Mouse (Mus musculus): ENCODE measurements at regions not wholly inside any gene's neighbourhood (a gene's known extent, or its start where the extent isn't known, plus 50 kb on each side); places are given as distances from the start of the nearest gene placed in this dataset.

- no peaks in the 10 kb centered on the region for H3K36me3 ChIP-seq (ENCODE audit: control insufficient read depth, insufficient read depth, low read length)
- DNase-seq (ENCODE audit: low spot score) (no peak), ATAC-seq (ENCODE audit: low FRiP score) (no peak)
- no peaks in the 10 kb centered on the region for H3K9me3 ChIP-seq (ENCODE audit: control insufficient read depth, low read length)
- peaks cover 6% of the 10 kb centered on the region for H3K27me3 ChIP-seq (ENCODE audit: control insufficient read depth, insufficient read depth, low read length)
- H3K4me3 ChIP-seq (ENCODE audit: low read depth, low read length), result no peak overlapping the region
- H3K9ac ChIP-seq (ENCODE audit: low read depth, low read length), result no peak overlapping the region
- H3K27ac ChIP-seq (ENCODE audit: low read depth, low read length), result no peak overlapping the region
- H3K4me1 ChIP-seq (replicated peaks; ENCODE audit: control insufficient read depth, insufficient read depth, low read length), result peaks cover 11% of the 10 kb centered on the region; the same call in 1 of the 2 replicates
- 78% methylated on average over 5 of the region's 5 CpGs for WGBS
- H3K4me2 ChIP-seq (replicated peaks; ENCODE audit: low read depth, low read length), result no peak overlapping the region
Measured at GRCm38 (mm10) chr9:47909051-47909450, 252.8 kb upstream of the Nxpe4 start.

DNA sequence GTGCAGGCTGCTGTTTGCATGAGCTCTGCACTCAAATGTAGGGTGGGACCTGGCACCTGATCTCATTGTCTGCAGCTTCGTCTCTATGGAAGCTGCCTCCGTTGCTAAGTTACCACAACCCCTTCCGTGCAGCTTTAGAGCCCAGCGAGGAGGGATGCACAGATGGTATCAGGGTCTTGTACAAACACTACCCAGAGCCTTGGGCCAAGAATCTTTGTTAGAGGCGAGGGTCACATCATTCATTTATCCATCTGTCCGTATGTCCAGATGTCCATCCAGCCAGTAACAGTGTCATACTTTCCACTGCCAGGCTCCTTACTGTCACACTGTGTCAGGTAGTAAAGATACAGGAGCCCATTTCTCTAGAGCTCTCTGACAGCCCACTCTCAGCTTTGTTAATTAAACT is 251.3 kb upstream of the Nxpe4 start:
- DNase-seq (ENCODE audit: low spot score) (peak; percentile 62), ATAC-seq (ENCODE audit: low FRiP score) (peak; percentile 82)
- Histone ChIP-seq H3K9ac (ENCODE audit: low read depth, low read length) (no peak overlapping the region), H3K27me3 (ENCODE audit: control insufficient read depth, insufficient read depth, low read length) (peaks cover 4% of the 10 kb centered on the region), H3K9me3 (ENCODE audit: control insufficient read depth, low read length) (no peaks in the 10 kb centered on the region), H3K4me1 (replicated peaks; ENCODE audit: control insufficient read depth, insufficient read depth, low read length) (peaks cover 5% of the 10 kb centered on the region; the same call in 1 of the 2 replicates), H3K27ac (ENCODE audit: low read depth, low read length) (peak overlapping the region; percentile 63; the same call in 1 of the 2 replicates), H3K4me2 (replicated peaks; ENCODE audit: low read depth, low read length) (no peak overlapping the region), H3K4me3 (ENCODE audit: low read depth, low read length) (no peak overlapping the region), H3K36me3 (ENCODE audit: control insufficient read depth, insufficient read depth, low read length) (no peaks in the 10 kb centered on the region)
- WGBS, result 22% methylated on average over 6 of the region's 6 CpGs

GRCm38 (mm10) chr9:47912823-47913222 is 249.0 kb upstream of the Nxpe4 start:
- Histone ChIP-seq H3K9me3 (ENCODE audit: control insufficient read depth, low read length) (no peaks in the 10 kb centered on the region), H3K27ac (ENCODE audit: low read depth, low read length) (no peak overlapping the region), H3K9ac (ENCODE audit: low read depth, low read length) (no peak overlapping the region), H3K27me3 (ENCODE audit: control insufficient read depth, insufficient read depth, low read length) (peaks cover 2% of the 10 kb centered on the region; the same call in 1 of the 2 replicates), H3K4me2 (replicated peaks; ENCODE audit: low read depth, low read length) (no peak overlapping the region), H3K4me3 (ENCODE audit: low read depth, low read length) (no peak overlapping the region), H3K36me3 (ENCODE audit: control insufficient read depth, insufficient read depth, low read length) (no peaks in the 10 kb centered on the region), H3K4me1 (replicated peaks; ENCODE audit: control insufficient read depth, insufficient read depth, low read length) (peaks cover 5% of the 10 kb centered on the region; the same call in 1 of the 2 replicates)
- ATAC-seq (ENCODE audit: low FRiP score), result no peak
- DNase-seq (ENCODE audit: low spot score), result no peak
- WGBS, result 82% methylated on average over 5 of the region's 5 CpGs

DNA sequence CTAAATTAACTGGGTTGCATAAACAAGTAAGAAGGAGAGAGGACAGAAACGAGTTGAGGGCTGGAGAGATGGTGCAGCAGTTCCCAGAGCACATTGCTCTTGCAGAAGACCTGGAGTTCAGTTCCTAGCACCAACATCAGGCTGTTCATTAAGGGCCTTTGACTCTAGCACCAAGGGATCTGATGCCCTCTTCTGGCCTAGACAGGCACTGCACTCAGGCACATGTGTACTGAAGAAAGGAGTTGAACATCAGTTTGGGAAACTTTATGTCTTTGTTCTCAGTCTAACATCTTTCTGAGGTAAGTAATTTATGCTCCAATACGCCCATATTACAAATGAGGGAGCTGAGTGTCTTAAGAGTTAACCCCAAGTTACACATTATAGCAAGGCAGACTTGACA is 226.5 kb upstream of the Nxpe4 start:
- peak; percentile 38 for DNase-seq (ENCODE audit: low spot score)
- no peak overlapping the region for H3K27ac ChIP-seq (ENCODE audit: low read depth, low read length)

GRCm38 (mm10) chr9:47935957-47936457 is 225.8 kb upstream of the Nxpe4 start:
- ATAC-seq (ENCODE audit: low FRiP score) (no peak), DNase-seq (ENCODE audit: low spot score) (no peak)
- Histone ChIP-seq H3K36me3 (ENCODE audit: control insufficient read depth, insufficient read depth, low read length) (no peaks in the 10 kb centered on the region), H3K9ac (ENCODE audit: low read depth, low read length) (no peak overlapping the region), H3K4me2 (replicated peaks; ENCODE audit: low read depth, low read length) (no peak overlapping the region), H3K27me3 (ENCODE audit: control insufficient read depth, insufficient read depth, low read length) (no peaks in the 10 kb centered on the region), H3K4me3 (ENCODE audit: low read depth, low read length) (no peak overlapping the region), H3K27ac (ENCODE audit: low read depth, low read length) (no peak overlapping the region), H3K4me1 (replicated peaks; ENCODE audit: control insufficient read depth, insufficient read depth, low read length) (no peaks in the 10 kb centered on the region), H3K9me3 (ENCODE audit: control insufficient read depth, low read length) (no peaks in the 10 kb centered on the region)
- 72% methylated on average over 7 of the region's 7 CpGs for WGBS

More for the DNA sequence above, 226.5 kb upstream of the Nxpe4 start:
- Histone ChIP-seq H3K27me3 (ENCODE audit: control insufficient read depth, insufficient read depth, low read length) (no peaks in the 10 kb centered on the region), H3K4me2 (replicated peaks; ENCODE audit: low read depth, low read length) (no peak overlapping the region), H3K9ac (ENCODE audit: low read depth, low read length) (no peak overlapping the region), H3K4me1 (replicated peaks; ENCODE audit: control insufficient read depth, insufficient read depth, low read length) (no peaks in the 10 kb centered on the region), H3K9me3 (ENCODE audit: control insufficient read depth, low read length) (no peaks in the 10 kb centered on the region), H3K4me3 (ENCODE audit: low read depth, low read length) (no peak overlapping the region), H3K36me3 (ENCODE audit: control insufficient read depth, insufficient read depth, low read length) (no peaks in the 10 kb centered on the region)
- WGBS, result 70% methylated on average over 2 of the region's 2 CpGs
- no peak for ATAC-seq (ENCODE audit: low FRiP score)

DNA sequence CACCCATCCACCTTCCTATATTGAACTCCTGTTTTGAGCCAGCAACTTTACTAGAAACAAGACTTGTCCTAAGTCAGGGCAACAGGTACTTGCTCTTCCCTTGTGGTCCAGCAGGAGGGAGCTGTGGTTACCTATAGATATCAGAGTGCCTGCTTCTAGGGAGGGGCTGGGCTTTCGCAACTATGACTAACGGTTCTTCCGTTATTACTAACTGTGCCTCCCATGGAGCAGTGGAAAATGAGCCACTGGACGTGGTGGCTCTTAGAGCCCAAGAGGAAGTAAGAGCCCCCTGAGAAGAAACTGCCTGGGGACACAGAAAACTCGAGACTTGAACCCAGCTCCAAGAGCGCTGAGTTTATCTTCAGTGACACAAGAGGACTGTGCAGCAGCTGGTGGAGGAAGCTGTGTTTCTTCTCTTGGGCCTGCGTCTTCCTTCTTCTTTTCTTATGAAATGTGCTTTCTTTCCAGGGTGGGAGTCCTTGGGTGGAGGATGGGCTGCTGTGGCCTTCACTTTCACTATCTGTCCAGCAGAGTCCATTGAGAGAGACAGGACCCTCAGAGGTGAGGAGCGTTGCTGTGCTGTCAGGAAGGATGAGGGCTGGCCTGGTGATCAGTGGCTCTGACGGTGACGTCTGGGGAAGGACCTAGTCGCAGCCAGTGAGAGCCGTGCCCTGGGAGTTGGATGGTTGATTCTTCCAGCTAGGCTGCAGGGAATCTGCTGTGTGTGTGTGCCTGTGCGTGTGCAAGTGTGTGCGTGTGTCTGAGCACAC is 222.7 kb upstream of the Nxpe4 start:
- Histone ChIP-seq H3K4me3 (ENCODE audit: low read depth, low read length) (no peak overlapping the region), H3K36me3 (ENCODE audit: control insufficient read depth, insufficient read depth, low read length) (no peaks in the 10 kb centered on the region), H3K9ac (ENCODE audit: low read depth, low read length) (no peak overlapping the region), H3K4me1 (replicated peaks; ENCODE audit: control insufficient read depth, insufficient read depth, low read length) (no peaks in the 10 kb centered on the region), H3K4me2 (replicated peaks; ENCODE audit: low read depth, low read length) (no peak overlapping the region), H3K9me3 (ENCODE audit: control insufficient read depth, low read length) (no peaks in the 10 kb centered on the region), H3K27me3 (ENCODE audit: control insufficient read depth, insufficient read depth, low read length) (no peaks in the 10 kb centered on the region), H3K27ac (ENCODE audit: low read depth, low read length) (no peak overlapping the region)
- ATAC-seq (ENCODE audit: low FRiP score) (no peak), DNase-seq (ENCODE audit: low spot score) (no peak)
- WGBS, result 85% methylated on average over 14 of the region's 14 CpGs

- ATAC-seq (ENCODE audit: low FRiP score) (no peak; the same call in 1 of the 2 replicates), DNase-seq (ENCODE audit: low spot score) (peak; percentile 38)
- Histone ChIP-seq H3K4me2 (replicated peaks; ENCODE audit: low read depth, low read length) (no peak overlapping the region), H3K4me1 (replicated peaks; ENCODE audit: control insufficient read depth, insufficient read depth, low read length) (no peaks in the 10 kb centered on the region), H3K36me3 (ENCODE audit: control insufficient read depth, insufficient read depth, low read length) (no peaks in the 10 kb centered on the region), H3K9me3 (ENCODE audit: control insufficient read depth, low read length) (no peaks in the 10 kb centered on the region), H3K4me3 (ENCODE audit: low read depth, low read length) (no peak overlapping the region), H3K27me3 (ENCODE audit: control insufficient read depth, insufficient read depth, low read length) (no peaks in the 10 kb centered on the region), H3K9ac (ENCODE audit: low read depth, low read length) (no peak overlapping the region), H3K27ac (ENCODE audit: low read depth, low read length) (no peak overlapping the region)
- WGBS, result 29% methylated on average over 11 of the region's 11 CpGs
Measured at GRCm38 (mm10) chr9:47942761-47943583, 218.9 kb upstream of the Nxpe4 start.

DNA sequence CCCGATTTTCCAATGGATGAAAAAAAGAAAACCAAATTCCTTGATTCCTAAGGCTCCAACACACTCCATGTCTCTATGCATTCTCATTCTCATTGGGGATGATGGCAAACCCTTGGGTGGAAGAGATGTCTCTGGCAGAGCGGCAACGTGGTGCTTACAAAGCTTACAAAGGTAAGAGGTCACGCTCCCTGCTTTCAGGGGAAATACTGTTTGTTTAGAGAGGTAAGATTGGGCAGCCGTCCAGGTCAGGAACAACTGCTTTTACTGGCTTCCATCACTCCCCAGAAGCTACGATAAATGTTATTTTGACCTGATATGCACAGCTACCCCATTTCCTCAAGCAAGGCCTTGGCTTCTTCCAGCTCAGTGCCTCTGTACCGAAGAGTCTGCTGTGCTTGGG is 215.6 kb upstream of the Nxpe4 start:
- Histone ChIP-seq H3K27ac (ENCODE audit: low read depth, low read length) (no peak overlapping the region), H3K27me3 (ENCODE audit: control insufficient read depth, insufficient read depth, low read length) (no peaks in the 10 kb centered on the region; the same call in 1 of the 2 replicates), H3K9ac (ENCODE audit: low read depth, low read length) (no peak overlapping the region), H3K4me1 (replicated peaks; ENCODE audit: control insufficient read depth, insufficient read depth, low read length) (no peaks in the 10 kb centered on the region), H3K4me3 (ENCODE audit: low read depth, low read length) (no peak overlapping the region), H3K36me3 (ENCODE audit: control insufficient read depth, insufficient read depth, low read length) (no peaks in the 10 kb centered on the region), H3K9me3 (ENCODE audit: control insufficient read depth, low read length) (no peaks in the 10 kb centered on the region), H3K4me2 (replicated peaks; ENCODE audit: low read depth, low read length) (no peak overlapping the region)
- WGBS, result 80% methylated on average over 7 of the region's 7 CpGs
- DNase-seq (ENCODE audit: low spot score) (no peak), ATAC-seq (ENCODE audit: low FRiP score) (no peak)

Data from hindbrain, embryonic 11.5 days (tissue).